Mouse (Mus musculus) heart, adult 2 months (tissue): ENCODE measurements at regions not wholly inside any gene's neighbourhood (a gene's known extent, or its start where the extent isn't known, plus 50 kb on each side); places are given as distances from the start of the nearest gene placed in this dataset.

ENCODE experiments used
- CTCF ChIP-seq: fragments of 200-600 bp; IDR thresholded peaks from 2 replicates; pipeline ENCODE4 v1.8.1; 2022; ENCODE audit warnings: antibody characterized with exemption, mild to moderate bottlenecking, moderate library complexity
- EP300 ChIP-seq: fragments of 200-500 bp; IDR thresholded peaks from 2 replicates; pipeline ENCODE4 v1.6.1; 2011; ENCODE audit warnings: low read depth, low read length, control low read depth; ENCODE audit not compliant: insufficient read depth
- POLR2A ChIP-seq: fragments of 200-500 bp; IDR thresholded peaks from 2 replicates; pipeline ENCODE4 v1.6.1; 2011; ENCODE audit warnings: mild to moderate bottlenecking, low read depth, low read length, control low read depth; ENCODE audit not compliant: insufficient read depth

GRCm38 (mm10) chr13:16165204-16165894 lies 153.7 kb downstream of the Inhba start:
- TF ChIP-seq CTCF (no peak), EP300 (no peak), POLR2A (no peak)
